Mouse (Mus musculus): ENCODE data around the gene Gse1.

DNA sequence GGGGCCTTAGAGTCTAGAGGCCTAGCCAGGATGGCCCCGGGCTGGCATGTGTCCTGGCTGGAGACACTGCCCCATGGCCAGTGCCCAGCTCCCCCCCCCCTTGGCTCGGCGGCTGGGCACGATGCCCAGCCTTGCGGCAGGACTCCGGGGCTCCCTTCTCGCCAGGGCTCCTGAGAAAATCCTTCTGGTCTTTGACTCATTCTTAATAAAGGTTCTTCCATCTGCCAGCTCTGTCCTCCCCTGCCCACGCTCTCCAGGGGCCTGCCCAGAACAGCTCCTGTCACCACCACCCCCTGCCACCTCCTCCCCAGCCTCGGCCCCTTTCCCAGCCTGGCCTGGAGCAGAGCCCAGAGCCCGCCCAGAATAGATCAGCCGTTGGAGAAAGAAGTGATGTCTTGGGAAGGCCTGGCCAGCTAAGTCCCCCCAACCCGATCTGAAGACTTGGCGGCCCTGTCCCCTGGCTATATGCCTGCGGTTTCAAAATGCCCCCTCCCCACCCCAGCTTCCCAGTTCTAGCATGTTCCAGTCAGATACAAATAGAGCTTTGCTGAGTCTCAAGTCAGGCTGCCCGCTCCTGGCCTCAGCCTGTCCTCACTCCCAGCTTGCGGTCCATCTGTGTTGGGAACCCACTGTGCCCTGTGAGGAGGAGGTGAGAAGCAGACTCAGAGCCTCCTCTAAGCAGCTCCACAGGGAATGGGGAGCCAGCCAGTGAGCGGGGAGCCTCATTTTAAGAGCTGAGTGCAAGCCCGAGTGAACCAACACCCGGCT is 154.4 kb downstream of the Gse1 start:
- TF ChIP-seq ZNF384 (IDR thresholded peaks at IDR 0.05; ENCODE audit: low read depth, low read length): no peak
- TF ChIP-seq ZC3H11A (IDR thresholded peaks at IDR 0.05; ENCODE audit: borderline replicate concordance, low read depth, low read length): no peak
- no peak for TF ChIP-seq HCFC1 (IDR thresholded peaks at IDR 0.05; ENCODE audit: borderline replicate concordance, insufficient read depth, low read length)
- no peak for TF ChIP-seq CHD2 (IDR thresholded peaks at IDR 0.05; ENCODE audit: low read depth, low read length)
